Mouse (Mus musculus) frontal cortex, adult (tissue): ENCODE data around the gene H2-D1.

ENCODE experiments used
- ATAC-seq: cut with Nextera tagmentation; 2 replicates; pipeline ENCODE4 v1.9.2; 2017; ENCODE audit warnings: mild to moderate bottlenecking, moderate library complexity, mixed read lengths; ENCODE audit not compliant: low TSS enrichment

The H2-D1 gene

DNA sequence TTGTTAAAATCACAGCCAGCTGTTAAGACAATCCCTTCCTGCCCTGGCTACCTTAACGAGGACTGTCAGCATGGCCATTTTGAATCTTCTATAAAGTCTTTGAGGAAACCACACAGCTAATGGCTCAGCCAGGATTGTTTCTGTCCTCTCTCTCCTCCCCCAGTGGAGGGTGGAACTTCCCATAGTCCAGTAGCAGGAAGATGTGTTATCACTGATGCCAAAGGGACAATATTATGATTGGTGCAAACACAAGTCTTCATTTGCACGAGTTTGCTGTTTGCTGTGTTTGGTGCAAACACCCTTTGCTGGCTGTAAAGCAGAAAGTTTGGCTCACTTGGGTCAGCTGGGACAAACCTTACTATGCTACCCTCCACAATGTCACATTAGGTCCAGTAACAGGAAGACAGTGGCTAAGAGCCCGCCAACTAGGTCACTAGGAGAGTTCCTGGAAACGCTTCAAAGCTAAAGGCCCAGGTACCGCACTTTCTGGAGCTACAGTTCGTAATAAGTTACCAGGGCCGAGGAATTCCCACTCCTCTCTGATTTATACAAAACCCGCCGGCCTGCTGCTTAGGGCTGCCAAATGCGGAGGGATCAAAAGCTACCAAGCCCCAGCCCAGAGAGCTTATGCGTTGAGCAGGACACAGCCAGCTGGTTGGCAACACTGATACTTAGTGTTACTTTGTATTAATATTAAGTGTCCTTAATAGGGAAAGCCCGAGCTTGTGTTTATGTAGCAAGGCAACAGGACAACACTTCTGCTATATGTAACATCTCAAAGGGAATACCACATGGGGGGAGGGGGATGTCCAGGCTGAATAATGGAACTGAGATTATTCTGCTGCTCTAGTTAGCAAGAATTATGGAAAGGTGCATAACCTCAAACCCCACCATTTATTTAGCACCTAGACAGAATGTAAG lies 21.9 kb upstream of the H2-D1 start:
- no peak for ATAC-seq

DNA sequence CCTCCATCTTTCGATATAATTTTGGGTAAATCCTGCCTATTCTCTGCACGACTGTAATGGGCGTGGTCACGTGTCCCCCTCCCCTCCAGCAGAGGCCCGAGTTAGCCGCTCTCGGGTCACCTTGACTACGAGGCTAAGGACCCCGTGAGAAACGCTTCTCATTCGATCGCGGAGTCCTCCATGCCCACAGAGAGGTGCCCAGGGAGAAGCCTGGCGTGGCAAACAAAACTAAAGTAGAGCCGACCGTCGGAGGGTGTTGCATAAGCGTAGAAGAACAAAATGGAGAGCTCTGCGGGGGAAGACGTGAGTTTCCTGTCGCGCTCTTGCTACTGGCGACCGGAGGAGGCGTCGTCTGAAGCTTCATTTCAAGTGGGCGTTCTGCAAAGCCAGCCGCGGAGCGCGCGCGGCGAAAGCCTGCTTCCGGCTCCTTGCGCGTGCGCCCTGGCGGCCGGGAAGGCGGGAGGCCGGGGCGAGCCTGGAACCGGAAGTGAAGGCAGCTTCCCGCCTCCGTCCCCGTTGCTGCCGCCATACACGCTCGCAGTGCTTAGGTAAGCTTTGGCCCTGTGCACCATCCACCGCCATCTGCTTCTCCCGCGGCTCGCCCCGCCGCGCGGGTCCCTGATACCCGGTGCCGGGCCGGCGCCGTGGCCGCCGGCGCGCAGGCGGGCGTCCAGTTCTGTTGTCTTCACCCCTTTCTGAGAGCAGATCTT lies 21.1 kb upstream of the H2-D1 start, which contains the start of gene Ddx39b:
Gene Ddx39b (plus strand): TSS at position 442 of the 710 bp plus-strand sequence.
- peak; percentile 71 for ATAC-seq

DNA sequence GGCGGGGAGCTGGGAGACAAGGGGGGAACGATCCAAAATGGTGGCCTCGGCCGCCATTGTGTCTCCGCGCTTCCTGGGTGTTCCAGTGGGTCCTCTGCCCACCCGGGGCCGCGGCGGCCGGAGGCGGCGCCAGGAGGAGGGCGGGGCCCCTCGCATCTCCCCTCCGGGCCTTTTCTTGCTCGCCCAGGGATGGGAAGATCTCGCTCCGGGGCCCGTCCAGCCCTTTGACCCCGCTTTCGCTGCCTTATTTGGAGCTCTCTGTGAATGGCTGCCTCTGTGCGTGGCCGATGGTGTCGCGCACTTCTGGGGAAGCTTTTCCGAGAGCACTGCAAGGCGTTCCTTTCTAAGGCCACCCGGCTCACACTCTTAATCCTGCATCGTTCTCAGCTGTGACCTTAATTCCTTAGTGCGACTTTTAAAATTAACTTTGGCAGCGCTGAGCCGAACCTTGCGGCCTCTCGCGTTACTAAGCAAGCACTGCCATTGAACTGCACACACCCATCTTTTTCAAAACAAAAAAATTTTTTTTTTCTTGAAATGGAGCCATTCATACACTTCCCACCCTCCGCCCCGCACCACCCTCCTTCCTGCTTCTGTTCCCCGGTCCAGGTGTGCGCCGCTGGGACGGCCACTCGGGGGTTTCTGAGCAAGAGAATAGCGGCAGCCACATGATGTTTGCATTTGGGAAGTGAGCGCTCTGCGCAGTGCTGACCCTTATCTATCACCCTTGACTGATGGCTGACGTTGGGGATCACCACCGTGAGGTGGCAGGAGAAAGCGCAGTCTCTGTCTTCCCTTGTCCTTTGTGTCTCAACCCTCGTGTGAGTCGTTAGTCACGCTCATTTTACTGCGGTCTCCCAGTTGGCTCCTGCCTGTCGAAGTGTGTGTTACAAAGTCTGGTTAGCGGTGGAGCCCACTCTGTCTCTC lies 20.3 kb upstream of the H2-D1 start:
- peak; percentile 27 for ATAC-seq

DNA sequence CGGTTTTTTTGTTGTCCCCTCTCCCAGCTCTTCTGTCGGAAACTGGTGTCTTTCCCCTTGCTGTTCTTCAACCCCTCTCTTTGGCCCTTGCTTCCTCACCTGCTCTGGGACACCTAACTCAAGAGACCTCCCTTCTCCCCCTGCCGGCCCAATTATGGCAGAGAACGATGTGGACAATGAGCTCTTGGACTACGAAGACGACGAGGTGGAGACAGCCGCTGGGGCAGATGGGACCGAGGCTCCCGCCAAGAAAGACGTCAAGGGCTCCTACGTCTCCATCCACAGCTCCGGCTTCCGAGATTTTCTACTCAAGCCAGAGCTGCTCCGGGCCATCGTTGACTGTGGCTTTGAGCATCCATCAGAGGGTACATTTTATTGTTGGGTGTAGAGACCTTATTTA lies 19.4 kb upstream of the H2-D1 start:
- ATAC-seq = no peak

DNA sequence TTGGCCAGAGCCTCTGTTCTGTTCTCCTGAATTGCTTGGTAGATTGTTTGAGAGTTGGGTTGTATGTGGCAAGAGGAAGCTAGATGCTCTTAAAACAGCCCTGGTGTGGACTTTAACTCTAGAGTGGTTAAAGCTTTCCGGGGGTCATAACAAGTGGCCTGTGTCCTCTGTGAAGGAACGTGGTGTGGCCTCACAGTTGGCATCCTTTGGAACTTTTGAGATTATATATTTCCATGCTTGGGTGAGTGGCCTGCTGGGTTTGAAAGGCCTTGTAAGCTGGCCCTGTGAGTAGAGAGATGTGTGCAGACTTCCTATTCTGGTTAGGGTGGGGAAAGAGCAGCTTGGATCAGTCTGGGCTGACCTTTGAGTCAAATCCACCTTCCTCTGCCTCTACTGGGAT lies 17.5 kb upstream of the H2-D1 start:
- no peak for ATAC-seq

DNA sequence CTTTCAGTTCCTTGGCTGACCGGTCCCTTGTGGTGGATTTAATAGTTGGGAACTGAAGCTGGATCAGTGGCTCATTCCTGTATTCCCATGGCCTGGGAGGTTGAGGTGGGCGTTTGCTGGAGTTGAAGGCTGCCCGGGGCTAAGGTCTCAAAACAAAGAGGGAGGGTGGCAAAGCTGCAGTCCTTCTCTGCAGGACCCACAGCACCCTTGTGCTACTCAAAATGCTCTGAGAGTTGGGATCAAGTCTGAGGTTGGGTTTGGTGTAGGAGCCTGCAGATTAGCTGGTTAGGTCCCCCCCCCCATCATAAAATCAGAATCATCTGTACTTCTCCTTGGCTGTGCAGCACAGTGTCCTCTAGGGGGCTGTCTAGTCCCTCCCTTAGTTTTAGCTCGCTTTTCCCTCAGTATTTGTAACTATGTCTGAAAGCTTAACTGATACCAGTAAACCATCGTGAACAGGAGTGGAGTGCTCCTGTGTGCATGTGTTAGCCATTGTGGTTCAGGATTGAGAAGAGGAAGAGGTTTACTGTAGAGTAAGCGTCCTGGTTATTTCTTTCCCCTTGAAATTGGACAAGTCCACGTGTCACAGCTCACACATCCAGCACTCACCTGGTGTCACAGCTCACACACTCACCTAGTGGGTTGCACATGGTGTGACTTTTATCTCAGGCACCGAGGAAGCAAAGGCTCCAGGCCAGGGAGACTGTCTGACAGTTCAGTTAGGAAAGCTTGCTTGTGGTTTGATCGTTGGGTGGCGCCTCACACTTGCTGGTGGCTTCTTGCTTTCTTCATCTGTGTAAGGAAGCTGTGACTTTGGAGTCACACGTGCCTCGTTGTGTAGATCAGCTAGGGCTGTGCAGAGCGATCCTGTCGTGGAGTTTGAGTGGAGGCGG lies 16.6 kb upstream of the H2-D1 start:
- no peak for ATAC-seq

DNA sequence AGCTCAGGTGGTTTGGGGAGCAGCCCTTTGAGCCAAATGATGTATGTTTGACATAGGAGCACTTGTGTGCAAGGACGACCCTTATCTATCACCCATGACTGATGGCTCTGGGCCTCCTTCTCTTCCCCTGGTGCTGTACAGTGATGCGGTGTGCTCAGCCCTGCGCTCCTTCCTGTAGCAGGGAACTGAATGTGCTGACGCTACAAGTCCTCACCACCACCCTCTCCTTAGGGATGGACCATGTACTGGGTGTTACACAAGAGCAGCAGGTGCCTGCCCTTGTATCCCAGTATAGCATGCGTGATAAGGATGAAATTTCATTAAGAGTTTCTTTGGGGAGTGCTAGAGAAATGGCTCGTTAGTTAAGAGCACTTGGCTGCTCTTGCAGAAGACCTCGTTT lies 15.4 kb upstream of the H2-D1 start:
- no peak for ATAC-seq

DNA sequence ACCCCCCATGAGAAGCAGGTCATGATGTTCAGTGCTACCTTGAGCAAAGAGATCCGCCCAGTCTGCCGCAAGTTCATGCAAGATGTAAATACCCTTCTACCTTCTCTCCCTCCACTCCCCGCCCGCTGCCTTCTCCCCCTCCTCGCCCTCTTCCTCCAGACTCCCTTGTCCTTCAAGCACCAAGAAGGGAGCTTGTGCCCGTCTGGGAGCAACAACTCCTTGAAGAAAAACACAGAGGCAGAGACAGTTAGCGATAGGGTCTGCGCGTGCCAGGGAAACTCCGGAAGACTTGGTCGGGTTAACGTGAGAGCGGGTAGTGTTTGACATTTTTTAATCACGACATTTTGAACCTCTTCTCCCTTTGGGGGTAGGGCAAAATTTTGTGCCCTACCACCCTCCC lies 13.5 kb upstream of the H2-D1 start:
- no peak for ATAC-seq

DNA sequence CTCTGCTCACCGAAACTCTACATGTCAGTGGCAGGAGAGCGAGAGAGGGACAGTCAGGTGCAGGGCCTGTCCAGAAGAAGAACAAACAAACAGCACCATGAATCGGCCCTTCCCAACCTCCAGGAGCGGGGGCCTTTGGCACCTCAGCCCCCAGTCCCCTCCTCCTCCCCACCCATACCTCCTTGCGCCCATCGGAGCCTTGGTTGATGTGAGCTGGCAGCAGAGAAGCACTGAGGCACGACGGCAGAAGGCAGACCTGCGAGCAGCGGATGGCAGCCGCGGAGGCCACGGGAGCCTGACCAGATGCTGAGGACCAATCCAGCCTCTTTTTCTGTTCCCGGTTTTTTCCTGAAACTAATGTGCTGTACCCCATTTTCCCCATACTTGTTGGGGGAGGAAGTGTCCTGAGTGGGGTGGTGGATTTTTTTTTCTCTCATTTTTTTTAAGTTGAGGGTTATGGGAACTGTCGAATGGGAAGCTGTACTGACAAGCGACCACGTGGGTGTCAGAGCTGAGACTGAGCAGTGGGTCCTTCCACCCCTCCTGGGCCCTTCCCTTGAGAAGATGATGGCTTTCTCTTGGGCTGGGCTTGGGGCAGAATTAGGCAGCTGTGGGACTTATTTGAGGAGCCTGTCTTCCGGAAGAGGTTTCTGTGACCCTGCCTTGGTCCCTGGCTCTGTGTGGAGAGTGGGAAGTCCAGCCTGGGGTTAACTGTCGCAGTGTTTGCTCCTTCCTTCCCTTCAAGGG lies 12.9 kb upstream of the H2-D1 start:
- no peak for ATAC-seq

DNA sequence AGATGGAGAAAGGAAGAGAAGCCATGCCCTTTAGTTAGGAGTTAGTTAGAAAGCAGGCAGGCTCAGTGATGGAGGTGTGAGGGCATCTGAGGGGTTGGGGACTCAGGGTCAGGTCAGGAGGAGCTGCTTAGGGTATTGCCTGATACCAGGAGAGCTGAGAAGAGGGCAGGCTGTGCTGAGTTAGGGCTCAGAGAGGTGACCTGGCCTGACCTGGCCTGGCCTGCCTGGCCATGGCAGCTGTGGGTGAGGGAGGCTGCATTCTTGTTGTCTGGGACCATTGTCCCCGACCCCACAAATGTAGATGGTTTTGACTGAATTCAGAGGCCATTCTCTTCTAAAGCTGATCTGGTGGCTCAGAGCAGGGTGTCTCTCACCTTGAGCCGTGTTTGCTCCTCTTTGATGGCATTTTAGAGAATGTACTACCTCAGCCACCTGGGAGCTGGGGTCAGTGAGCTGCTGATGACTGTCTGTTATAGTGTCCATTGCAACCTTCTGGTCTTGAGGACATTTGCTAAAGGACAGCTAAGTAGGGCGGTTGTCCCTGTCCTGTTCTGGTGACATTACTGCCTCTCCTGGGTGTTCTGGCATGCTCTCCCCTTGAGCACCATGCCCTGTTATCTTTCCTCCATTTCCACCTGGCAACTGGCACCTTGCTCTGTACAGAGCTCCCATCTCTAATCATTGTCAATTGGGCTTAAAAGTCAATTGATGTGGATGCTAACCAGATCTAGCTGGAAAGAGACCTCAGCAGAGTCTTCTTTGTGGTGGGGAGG lies 12.0 kb upstream of the H2-D1 start:
- ATAC-seq = no peak

DNA sequence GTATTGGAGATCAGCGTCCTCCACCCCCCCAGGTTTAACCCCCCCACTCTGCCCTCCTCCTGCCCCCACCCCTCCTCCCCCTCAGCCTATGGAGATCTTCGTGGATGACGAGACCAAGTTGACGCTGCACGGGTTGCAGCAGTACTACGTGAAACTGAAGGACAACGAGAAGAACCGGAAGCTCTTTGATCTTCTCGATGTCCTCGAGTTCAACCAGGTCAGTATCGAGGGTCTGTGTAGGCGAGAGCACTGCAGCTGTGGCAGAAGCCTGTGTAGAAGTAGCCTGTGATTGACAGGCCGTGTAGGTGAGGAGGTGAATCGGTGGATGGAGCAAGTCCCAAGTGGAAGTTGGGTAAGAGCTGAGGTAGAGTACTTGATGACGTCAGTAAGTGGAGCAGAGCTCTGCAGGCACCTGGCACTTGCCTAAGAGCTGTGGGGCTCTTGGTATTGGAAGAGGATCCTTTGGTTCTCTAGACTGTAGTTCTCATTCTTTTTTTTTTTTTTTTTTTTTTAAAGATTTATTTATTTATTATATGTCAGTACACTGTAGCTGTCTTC lies 11.3 kb upstream of the H2-D1 start:
- ATAC-seq = no peak

DNA sequence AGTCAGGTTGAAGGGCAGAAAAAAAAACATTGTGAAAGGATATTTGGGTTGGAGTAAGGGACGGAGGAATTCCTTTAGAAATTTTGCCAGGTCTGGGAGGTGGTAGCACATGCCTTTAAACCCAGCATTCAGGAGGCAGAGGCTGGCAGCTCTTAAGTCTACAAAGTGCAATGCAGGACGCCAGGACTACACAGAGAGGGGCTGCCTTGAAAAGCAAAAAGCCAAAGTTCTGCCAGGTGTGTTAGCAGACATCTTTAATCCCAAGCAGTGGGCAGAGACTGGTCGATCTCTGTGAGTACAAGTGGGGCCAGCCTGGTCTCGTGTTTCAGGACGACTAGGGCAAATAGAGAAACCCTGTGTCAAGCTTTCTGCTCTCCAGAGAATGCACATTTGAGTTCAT lies 10.5 kb upstream of the H2-D1 start:
- no peak for ATAC-seq

DNA sequence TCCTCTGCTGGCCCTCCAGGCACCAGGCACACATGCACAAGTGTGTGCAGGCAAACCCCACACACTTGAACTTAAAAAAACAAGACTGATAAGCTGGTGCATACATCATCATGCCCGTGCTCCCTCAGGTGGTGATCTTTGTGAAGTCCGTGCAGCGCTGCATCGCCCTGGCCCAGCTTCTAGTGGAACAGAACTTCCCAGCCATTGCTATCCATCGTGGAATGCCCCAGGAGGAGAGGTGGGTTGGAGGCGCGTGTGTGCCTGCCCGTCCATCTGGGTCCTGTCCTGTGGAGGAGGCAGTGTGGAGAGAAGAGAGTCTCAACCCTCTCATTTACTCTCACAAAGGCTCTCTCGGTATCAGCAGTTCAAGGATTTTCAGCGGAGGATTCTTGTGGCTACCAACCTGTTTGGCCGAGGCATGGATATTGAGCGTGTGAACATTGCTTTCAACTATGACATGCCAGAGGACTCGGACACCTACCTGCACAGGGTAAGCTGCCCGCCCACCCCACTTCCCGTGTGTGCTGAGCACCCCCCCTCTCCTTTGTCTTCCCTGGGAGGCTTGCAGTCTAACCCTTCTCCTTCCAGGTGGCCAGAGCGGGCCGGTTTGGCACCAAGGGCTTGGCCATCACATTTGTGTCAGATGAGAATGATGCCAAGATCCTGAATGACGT lies 9.8 kb upstream of the H2-D1 start:
- 0 out of 2 replicates have a peak, but pooled peaks have one; percentile 29 for ATAC-seq

DNA sequence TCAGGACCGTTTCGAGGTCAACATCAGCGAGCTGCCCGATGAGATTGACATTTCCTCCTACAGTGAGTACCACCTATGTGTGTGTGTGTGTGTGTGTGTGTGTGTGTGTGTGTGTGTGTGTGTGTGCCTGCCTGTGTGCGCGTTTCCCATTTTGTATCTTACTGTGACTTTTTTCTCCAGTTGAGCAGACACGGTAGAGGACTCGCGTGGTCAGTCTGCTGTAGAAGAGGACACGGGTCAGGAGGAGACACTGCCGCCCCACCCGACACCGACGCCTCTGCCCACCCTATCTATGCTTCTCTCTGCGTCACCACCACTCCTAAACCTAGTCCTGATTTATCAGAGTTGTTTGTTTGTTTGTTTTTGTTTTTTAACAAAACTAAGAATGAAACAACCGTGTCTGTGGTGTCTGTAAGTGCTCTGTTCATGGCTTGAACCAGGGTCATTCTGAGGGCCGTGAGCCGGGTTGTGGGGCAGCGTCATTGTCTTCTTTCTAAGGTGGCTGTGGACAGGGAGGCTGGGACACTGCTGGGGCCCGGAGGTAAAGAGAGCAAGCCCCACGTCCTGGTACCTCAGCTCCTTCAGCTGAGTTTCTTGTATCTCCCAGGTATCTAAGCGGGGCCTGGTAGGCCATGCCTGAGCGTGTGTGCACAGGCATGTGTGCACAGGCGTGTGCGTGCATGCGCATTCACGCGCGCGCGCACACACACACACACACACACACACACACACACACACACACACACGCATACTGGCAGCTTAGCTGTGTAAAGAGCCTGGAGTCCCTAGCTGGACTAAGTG lies 9.0 kb upstream of the H2-D1 start:
- ATAC-seq = no peak

DNA sequence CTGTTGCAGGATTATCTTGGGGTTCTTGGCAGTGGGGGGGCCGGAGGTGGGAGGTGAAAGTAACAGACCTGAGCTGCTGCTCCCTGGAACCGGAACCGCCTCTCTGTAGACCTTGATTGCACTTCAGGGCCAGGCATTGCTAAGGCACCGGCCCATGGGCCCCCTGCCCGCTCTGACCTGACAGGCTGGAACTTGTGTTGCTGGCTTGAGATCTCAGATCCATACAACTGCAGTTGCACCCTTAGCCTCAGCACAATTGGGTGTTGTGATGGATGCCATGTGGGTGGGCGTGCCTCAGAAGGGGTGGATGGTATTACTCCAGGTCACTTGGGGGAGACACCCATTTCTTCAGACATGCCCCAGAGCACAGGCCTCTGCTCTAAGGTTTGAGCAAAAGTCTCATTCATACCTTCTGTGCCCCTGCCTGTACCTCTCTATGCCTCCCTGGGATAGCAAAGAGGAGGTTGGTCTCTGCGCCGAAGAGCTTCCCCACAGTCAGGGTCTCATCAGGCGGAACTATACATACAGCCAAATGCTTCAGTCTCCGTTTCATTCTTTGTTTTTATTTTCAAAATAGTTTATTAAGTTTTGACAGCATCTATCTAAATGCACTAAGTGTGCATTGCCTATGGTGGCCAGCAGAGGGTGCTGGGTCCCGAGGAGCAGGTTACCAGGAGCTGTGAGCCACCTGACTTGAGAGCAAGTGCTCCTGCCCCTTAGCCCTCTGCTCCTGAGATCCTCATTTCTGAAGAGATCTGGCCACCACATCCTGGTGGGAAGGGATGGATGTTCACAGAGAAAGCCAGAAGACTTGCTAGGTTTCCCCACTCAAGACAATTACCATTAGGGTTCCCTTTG lies 8.1 kb upstream of the H2-D1 start:
- no peak for ATAC-seq

DNA sequence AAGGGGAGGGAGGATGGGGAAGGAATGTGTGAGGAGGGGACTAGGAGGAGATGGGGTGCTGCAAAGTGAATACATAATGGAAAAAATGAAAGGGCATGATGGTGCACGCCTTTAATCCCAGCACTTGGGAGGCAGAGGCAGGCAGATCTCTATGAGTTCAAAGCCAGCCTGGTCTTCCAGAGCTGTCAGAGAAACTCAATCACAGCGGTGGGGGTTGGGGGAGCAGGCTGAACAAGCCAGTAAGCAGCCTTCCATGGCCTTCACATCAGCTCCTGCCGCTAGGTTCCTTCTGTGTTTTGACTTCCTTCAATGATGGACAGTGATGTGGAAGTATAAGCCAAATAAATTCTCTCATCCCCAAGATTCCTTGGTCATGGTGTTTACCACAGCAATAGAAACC lies 7.2 kb upstream of the H2-D1 start:
- no peak for ATAC-seq

DNA sequence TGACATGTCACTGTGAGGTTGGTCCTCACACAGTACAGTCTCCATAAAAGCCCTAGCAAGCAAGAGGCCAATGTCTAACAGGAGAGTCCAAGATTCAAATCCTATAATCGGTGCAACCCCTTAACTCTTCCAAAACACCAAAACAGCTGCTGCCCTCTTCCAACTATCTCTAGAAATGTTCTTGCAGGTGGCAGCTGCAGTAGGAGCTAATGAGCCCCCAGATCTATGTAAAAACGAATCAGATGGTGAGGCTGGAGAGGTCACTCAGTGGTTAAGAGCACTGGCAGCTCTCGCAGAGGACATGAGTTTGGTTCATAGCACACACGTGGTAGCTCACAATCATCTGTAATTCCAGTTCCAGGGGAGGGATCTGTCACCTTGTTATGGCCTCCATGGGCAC lies 6.8 kb upstream of the H2-D1 start:
- no peak for ATAC-seq
